Mouse (Mus musculus) ovary, adult 18-20 months (tissue): ENCODE measurements around the gene Nrap.
"Not testable (repeated sequence)": the region's sequence is repeated elsewhere in the genome, so short reads cannot be mapped to it uniquely, and the experiment has no call there.

Experiments used
- DNase-seq: peaks from one replicate; pipeline ENCODE4 v3.0.0; 2022; ENCODE audit warnings: low spot score, mixed read lengths

The Nrap gene

DNA sequence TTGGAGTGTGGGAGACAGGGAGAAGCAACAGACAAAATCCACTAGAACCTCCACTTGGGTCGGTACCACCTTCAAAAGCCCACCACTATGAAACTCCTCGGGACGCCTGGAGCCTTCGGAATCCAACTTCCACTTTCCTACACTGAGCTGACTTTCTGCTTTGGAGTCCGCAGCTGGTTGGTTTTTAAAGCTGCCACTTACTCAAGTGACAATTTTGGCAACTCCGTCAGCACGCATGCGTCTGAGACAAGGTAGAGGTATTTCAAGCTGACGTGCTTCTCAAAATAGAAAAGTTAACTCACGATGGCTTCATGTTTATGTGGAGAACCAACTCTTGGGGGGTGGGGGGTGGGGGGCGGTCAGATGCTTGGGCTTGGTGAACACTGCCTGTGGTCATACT lies at the start of gene Nrap:
Nrap (minus strand) TSS at position 159 of the 400 bp plus-strand sequence.
- no peak for DNase-seq

GRCm38 (mm10) chr19:56439072-56439434 lies 49.2 kb upstream of the Nrap start:
- DNase-seq = no peak

GRCm38 (mm10) chr19:56438357-56439071 lies 48.7 kb upstream of the Nrap start:
- no peak for DNase-seq

- DNase-seq = no peak
These were observed 46.5 kb upstream of the Nrap start for GRCm38 (mm10) chr19:56436380-56436779.

GRCm38 (mm10) chr19:56433581-56433980 lies 43.7 kb upstream of the Nrap start:
- DNase-seq = no peak

- DNase-seq = no peak
These were observed 42.9 kb upstream of the Nrap start for GRCm38 (mm10) chr19:56432706-56433105.

DNA sequence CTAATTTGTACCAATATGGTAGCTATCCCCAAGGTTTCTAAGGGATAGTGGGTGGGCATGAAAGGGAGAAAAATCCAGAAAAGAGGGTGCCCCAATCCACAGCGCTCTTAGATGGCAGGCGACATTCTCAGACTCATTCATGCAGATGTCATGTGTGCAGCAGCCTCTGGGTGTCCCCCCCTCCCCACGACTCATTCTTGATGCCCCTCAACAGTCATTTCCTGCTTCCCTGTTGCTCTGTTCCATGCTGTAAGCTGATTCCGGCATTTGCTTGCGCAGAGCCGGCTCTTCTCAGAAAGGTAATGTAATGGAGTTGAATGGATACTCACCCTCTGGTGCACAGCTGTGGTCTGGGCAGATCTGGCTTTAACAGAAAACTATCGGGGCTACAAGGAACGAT lies 40.5 kb upstream of the Nrap start:
- no peak for DNase-seq

- no peak for DNase-seq
These were observed 35.7 kb upstream of the Nrap start for GRCm38 (mm10) chr19:56425492-56425891.

GRCm38 (mm10) chr19:56424606-56425395 lies 35.0 kb upstream of the Nrap start:
- no peak for DNase-seq

DNA sequence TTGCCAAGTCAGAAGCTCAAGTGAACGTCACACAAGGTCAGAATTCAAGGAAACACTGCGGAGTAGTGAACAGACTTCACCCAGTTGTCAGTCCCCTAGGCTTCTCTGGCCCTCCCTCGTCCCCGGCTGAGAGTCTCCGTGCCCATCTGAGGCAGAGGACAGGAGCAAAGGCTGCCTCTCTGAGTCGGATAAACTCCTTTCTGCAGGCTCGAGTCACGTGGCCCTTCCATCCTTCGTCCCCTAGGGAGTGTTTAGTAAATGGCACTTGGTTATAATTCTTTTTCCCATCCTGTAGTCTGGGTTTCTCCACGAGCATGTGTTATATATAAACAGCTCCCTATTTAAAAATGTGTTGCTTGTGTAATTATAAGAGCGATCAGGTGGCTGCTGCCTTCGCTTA lies 33.5 kb upstream of the Nrap start:
- no peak for DNase-seq

DNA sequence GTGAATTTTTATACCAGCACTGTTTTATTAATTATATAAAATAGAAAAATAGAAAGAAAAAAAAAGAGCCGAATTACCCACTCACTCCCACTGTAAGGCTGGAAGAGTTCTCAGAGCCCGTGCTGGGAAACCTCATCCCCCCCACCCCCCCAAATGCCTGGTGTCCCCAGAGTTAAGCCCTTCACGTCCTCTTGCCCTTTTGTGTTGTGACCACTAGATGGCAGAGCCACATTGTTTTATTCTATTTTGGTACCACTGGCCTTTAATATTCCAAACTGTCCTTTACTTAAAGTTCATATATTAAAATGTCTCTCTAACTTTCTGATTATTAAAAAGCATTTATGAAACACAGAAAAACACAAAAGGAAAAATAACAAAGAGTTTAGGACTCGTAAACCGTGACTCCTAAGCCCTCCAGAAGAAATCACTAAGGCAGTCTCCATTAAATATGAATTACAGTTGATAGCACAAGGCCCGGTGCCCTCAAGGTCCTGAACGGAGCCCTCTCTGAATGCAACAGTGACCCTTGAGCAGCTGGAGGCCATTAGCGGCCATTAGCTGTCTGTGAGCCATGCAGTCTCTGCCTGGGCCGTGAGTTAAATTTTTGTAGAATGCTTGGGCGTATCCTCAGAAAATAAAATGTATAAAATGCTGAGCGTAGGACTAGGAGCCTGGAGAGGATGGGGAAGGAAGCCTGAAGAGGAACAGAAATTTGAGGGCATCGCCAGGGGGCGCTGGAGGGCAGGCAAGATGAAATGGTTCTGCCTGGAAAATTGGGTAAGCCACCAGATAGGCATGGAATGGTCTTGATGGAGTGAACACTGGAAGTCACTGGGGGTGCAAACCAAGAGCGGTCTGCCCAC lies 32.9 kb upstream of the Nrap start:
- peak; percentile 35 for DNase-seq

- no peak for DNase-seq
These were observed 30.5 kb upstream of the Nrap start for GRCm38 (mm10) chr19:56420345-56420744.

DNA sequence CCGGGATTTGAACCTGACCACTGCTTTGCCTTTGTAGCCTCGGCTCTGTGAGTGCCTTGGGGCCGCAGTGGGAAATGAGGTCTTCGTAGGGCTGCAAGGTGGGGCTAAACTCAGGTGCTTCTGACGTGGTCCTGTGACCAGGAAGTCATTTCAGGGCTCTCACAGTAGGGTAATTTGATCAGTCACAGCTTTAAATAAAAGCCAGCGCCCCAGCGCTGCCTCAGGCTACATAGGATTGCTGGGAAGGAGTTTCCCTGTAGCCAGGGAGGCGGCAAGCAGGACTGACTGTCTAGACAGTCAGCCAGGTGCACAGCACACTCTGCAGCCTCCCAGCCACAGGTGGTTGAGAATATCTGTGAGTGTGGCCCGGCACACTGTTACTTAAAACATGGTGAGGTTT lies 29.6 kb upstream of the Nrap start:
- no peak for DNase-seq

DNA sequence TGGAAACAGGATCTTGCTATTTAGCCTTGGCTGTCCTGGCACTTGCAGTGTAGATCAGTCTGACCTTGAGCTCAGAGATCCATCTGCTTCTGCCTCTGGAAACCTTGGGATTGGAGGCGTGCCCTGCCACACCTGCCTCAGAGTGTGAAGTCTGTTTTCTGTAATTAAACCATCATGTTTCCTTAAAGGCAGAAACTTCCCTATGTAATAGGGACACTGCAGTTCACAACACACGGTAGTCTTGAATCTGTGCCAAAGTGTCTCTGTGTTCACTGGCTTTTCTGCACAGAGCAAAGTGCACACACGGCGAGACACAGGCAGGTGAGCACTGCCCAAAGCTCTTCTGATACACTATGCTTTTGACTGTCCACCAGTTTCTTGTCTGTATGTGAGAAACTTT lies 28.6 kb upstream of the Nrap start:
- DNase-seq = no peak

DNA sequence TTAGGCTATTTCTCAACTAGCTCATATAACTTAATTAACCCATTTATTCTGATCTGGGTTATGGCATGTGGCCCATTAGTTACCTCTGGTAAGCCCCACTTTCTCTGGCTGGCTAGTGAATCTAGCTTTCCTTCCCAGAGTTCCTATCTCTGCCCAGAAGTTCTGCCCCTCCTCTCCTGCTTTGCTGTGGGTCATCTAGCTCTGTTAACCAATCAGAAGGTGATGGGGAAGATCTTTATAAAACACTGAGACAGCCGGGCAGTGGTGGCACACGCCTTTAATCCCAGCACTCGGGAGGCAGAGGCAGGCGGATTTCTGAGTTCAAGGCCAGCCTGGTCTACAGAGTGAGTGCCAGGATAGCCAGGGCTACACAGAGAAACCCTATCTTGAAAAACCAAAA lies 20.0 kb upstream of the Nrap start:
- not testable (repeated sequence) for DNase-seq

DNA sequence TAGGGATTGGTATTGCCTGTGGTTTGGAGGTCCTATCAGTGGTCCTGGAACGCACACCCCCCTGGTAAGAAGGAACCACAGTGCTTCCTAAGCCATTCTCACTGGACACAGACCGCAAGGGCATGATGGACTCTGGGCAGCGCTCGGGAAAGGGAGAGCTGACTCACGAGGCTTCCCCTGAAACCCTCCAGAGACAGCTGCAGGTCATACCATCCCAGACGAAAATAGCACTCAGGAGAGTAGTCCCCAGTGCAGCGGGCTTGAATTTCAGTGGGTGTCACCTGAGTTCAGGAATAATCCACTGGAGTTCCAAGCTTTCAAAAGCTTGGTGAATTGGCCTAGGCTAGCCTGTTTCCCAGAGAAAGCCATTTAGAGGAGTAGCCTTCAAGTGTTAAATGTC lies 16.7 kb upstream of the Nrap start:
- DNase-seq = no peak

- no peak for DNase-seq
These were observed 16.0 kb upstream of the Nrap start for GRCm38 (mm10) chr19:56405824-56406223.

GRCm38 (mm10) chr19:56401864-56402263 lies 12.0 kb upstream of the Nrap start:
- no peak for DNase-seq

DNA sequence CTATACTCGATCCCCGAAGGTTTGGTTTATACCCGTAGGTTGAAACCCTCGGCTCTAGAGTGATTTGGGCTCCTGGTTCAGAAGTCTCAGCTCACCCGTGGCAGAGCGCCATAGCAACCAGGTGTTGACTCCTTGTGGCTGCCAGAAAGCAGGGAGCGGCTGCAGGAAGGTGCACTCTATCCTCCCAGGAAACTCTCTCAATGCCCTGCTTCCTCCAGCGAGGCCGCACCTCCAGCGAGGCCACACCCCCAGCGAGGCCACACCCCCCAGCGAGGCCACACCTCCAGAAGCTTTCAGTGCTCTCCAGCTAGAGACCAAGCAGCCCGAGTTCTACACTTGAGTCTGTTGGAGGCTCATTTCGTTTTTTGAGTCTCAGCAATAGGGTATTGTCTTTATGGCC lies 10.4 kb upstream of the Nrap start:
- peak; percentile 48 for DNase-seq

- DNase-seq = no peak
These were observed 8.6 kb upstream of the Nrap start for GRCm38 (mm10) chr19:56398528-56398795.

DNA sequence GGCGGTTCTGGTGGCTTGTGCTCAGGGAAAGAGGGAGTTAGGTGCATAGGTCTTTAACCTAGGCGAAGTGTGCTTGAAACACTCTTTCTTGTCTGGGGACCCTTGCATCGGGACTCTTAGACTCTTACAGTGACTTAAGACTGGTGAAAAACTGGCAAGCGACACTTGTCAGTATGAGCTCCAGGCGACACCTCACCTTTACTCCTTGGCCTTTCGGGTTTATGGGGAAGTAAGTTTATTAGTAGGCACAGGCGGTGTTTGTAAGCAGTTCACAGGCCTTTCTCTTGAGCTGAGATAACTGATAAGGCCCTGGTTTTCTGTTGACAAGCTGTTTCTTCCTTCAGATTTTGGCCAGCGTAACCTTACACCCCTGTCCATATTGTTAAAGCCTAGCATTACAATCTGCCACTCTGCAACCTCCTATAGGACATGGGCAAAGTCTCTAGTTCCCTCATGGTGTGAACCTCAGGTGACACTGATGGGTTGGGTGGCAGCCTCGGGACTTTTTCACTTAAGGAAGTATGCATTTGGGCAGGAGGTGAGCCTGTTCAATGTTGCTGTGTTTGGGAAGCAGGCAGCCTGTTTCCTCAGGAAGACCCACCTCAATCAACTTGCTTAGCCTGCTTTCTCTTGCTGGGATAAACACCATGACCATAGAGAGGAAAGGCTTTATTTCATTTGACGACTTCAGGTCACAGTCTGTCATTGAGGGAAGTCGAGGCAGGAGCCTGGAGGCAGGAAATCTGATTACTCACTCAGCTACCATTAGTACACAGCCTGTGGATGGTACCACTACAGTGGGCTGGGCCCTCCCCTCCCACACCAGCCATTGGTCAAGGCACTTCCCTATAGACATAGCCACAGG lies 8.1 kb upstream of the Nrap start:
- DNase-seq = no peak
